Mouse (Mus musculus) cerebellum, adult 11 months (tissue): ENCODE results near the gene Hes3.
A peak's percentile ranks its signal among the peaks of the same experiment; 100 is the strongest.

Experiments used
- DNase-seq: peaks from one replicate; pipeline ENCODE4 v3.0.0; 2022

The Hes3 gene

DNA sequence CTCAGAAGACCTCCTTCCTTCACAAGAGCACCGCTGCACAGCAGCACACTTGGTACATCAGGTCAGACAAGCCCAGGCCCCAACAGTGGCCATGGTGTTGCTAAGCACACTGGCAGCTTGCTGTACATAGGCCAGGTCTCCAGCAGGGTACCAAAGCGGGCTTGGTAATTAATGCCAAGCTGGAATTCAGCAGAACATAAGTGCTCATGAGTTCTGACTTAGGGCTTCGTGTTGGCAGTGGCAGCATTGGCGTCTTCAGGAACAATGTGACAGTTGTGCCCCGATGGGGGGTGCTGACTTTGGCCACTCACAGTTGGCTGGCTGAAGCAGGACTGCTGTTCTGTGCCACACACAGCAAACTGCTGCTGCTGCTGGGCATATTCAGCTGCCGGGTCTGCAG, 13.2 kb upstream of the Hes3 start:
- no peak for DNase-seq

DNA sequence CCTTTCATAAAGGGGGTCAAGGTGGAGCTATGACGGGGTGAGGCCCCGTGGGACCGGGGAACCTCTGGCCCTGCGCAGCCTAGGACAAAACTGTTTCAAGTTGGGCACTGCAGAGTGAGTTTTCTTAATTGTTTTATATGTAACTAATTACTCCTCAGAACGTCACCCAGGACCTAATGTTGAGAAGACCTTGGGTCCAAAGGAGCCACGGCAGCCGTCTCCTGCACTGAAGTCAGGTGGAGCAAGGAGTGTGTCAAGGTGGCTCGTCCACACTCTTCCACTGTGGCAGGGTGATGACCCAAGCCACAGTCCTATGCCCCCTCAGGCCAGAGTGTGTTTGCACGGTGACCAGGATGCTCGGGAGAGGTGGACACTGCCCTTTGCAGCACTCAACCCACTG, 11.7 kb upstream of the Hes3 start:
- no peak for DNase-seq

DNA sequence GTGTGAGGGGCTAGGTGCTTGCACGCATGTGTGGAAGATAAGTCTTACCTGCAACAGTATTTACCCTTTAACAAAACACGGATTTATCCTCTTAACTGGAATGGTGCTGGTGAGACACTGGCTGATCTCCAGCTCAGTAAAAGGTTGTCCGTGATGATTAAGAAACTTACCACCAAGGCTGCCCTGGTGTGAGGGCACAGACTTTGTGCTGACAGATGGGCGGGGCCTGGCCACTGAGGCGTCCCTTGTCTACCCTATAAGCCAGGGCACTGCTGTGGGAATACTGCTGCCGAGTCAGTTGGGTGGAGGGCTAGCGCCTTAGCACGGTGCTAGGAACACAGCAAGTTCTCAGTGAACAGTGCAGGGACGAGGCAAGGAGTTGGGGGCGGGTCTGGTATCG, 10.6 kb upstream of the Hes3 start:
- no peak for DNase-seq

DNA sequence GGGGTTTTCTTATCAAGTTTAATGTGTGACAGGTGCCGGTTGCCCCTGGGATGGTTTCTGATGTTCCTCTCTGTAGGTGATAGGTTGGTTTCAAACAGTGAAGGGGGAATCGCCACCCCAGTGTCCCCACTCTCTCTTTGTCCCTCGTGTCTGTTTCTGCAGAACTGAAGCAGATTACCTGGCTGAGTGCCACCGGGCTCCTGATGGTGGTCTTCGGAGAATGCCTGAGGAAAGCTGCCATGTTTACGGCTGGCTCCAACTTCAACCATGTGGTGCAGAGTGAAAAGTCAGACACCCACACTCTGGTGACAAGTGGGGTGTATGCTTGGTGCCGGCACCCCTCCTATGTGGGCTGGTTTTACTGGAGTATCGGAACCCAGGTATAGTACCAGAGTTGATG, 8.9 kb upstream of the Hes3 start:
- DNase-seq: no peak

DNA sequence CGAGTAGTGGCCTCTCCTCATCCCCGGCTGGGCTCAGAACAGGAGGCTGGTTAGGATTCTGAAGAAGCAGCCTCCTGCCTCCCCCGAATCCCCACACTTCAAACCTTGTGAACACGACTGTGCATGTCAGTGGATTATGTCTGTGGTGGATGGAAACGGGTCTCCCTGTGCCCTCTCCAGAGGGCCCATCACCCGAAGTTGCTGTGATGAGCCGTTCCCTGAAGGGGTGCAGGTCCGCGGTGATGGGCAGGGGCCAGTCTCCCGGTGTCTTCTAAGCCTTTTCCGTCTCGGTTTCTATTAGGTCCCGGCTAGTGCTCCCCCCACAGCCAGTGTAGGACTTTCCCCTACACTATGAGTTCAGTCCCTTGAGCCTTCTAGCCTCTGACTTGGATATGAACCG, 7.4 kb upstream of the Hes3 start:
- no peak for DNase-seq

DNA sequence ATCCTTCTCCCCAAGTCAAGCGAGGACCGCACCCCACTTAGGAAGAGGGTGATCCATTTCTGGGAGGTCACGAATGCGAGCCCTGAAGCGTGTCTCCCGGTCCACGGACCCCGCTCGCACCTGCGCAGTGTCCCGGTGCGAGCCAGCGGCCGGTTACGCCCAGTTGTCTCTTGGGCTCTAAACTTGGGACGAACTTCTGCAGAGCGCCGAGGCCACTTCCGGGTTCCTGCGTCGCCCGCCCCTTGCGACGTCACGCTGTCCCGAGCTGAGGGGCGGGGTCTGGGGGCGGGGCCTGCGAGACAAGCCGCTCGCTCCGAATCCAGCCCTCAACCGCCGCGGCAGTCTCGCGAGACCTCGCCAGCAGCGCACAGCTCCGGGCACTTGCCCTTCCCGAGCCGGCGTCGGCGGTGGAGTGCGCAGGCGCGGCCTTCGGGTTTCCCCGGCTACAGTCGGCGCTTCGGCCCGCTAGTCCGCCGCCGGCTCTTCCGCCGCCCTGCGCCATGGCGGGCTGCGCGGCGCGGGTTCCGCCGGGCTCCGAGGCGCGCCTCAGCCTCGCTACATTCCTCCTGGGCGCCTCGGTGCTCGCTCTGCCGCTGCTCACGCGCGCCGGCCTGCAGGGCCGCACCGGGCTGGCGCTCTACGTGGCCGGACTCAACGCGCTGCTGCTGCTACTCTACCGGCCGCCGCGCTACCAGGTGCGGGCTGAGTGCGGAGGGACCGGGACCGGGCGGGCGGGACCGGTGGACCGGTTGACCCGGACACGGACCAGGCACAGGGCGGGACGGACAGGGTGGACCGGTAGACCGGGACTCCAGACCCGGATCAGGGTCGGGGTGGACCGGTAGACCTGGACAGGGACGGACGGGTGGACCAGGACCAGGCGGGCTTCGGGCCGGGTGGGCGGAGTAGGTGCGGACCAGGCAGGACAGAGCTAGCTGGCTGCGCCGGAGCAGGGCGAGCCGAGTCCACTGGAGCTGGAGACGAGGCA, 5.7 kb upstream of the Hes3 start, which contains the start of gene Icmt:
Gene Icmt, plus strand, starts transcription at position 354 of the 988 bp plus-strand sequence.
- DNase-seq: peak; percentile 99

GRCm38 (mm10) chr4:152296371-152296770, 4.9 kb upstream of the Hes3 start:
- no peak for DNase-seq

DNA sequence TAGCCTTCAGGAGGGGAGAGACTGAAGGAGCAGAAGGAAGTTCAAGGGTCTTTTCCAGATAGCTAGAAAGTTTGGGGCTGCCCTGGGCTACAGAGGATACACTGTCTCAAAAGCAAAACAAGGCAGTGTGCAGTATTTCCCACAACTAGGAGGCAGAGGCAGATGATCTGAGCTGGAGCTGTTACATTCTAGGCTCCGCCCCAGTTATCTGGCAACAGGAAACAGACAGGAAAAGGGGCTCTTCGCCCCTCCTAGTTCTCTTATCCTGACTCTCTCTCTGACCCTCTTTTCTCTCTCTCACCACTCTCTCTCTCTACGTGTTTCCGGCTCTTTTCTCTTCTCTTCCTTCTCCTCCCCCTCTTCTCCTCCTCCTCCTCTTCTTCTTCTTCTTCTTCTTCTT, 4.5 kb upstream of the Hes3 start:
- no peak for DNase-seq

GRCm38 (mm10) chr4:152294188-152294929, 2.9 kb upstream of the Hes3 start:
- DNase-seq: no peak

- DNase-seq: no peak
Measured at GRCm38 (mm10) chr4:152292102-152292765, 772 bp upstream of the Hes3 start.

DNA sequence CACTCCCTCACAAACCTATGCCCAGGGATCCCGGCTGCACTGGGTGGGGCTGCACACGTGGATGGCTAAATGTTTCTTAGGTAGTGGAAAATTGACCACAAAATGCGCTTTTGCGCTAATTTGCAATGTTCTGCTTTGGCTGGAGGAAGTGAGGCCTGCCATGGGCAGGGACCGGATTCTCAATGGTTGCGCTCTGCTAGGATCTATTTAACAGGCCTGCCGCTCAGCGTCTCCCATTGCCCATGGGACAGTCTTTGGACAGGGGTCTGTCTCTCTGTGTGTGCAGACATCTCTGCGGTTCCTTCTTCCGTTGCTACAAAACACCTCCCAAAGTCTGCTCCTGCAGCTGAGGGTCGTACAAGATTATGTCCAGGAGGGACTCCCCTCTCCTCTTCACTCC, 471 bp downstream of the Hes3 start:
- no peak for DNase-seq

- no peak for DNase-seq
Measured at GRCm38 (mm10) chr4:152290385-152290784, 1.1 kb downstream of the Hes3 start.

DNA sequence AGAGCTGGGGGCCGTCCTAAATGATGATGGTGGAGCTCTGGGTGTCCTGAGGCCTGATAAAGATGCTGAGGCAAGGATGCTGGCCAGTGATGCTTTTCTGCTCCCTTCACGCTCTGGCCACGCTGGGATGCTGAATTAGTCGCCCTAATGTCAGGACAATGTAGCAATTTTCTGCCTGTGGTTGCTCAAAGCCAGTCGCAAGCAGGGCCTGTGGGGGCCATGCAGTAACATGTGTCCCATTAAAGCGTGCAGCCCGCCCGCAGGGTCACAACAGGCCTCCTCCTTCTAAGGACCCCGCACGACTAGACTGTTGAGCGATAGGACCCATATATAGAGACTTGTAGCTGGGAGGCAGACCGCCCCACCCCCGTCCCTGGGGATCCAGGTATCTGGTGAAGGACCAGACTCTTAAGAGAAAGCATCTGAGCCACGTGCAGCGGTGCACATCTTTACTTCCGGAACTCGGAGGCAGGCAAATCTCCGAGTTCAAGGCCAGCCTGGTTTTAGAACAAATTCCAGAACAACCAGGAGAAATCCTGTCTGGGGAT, 3.0 kb downstream of the Hes3 start:
- DNase-seq: no peak

DNA sequence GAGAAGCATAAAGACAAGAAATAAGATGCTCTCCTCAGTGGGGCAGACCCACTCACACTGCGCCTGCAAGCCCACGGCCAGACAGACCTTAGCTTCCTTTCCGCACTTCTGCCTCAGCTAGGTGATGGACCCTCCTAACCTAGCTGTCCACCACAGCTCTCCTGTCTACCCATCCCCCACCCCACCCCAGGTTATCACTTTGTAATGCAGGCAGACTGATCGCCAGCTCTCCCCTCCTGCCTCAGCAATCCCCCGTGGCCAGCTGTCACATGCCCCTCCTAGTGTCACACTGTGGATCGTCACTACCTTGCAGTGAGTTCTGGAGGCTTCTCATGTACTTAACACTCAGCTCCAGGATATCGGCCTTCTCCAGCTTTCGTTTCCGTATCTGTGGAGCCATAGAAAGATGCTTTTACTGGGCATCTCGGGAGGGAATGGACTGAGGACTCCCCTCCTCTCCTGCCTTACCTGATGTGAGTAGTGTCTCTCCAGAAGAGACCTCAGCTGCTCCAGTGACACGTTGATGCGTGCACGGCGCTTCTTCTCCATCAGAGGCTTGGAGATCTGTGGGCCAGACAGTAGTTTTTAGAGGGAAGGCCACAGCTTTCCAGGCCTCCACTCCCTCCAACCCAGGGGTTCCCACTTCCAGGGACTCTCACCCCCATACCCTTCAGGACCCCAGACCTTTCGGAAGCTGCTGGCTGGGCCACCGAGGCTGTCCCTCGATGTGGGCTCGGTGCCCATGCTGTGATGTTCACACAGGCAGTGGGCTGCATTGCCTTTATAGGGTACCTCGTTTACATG, 3.9 kb downstream of the Hes3 start:
- no peak for DNase-seq

- DNase-seq: no peak
Measured at GRCm38 (mm10) chr4:152286887-152287286, 4.6 kb downstream of the Hes3 start.

DNA sequence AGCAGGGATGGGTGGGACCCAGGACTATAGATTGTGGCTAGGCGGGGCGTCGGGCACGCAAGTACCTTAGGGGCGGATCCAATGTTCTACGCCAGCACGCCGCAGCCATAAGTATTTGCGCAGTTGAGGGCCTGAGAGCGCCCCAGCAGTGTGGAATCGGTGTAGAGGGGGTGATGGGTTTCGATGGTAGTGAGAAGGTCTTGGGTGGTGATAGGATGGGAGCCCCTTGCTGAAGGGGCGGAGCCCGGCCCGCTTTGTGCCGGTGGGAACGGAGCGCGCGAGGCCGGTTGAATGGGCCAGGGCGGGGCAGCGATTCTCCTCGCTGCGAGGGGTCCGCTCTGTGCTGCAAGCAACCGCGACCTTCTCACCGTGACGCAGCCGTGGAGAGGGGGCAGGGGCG, 5.3 kb downstream of the Hes3 start:
- DNase-seq: no peak

GRCm38 (mm10) chr4:152285505-152285904, 6.0 kb downstream of the Hes3 start:
- peak; percentile 77 for DNase-seq

GRCm38 (mm10) chr4:152283186-152283950, 8.1 kb downstream of the Hes3 start:
- DNase-seq: peak; percentile 81

- DNase-seq: no peak
Measured at GRCm38 (mm10) chr4:152282721-152283120, 8.7 kb downstream of the Hes3 start.

GRCm38 (mm10) chr4:152281601-152282000, 9.9 kb downstream of the Hes3 start:
- DNase-seq: no peak

- DNase-seq: no peak
Measured at GRCm38 (mm10) chr4:152278986-152279385, 12.5 kb downstream of the Hes3 start.
